Mouse (Mus musculus) A20 (cell line): ENCODE measurements around the gene 1700012B07Rik.

ENCODE experiments used
- DNase-seq: peaks from one replicate; pipeline ENCODE4 v3.0.0-alpha.2; 2011; ENCODE audit warnings: low read depth, low spot score

Gene 1700012B07Rik

GRCm38 (mm10) chr11:109754105-109754602 lies 73.7 kb downstream of the 1700012B07Rik start:
- no peak for DNase-seq

GRCm38 (mm10) chr11:109751636-109752603 lies 75.9 kb downstream of the 1700012B07Rik start:
- no peak for DNase-seq

GRCm38 (mm10) chr11:109745210-109745609 lies 82.6 kb downstream of the 1700012B07Rik start:
- no peak for DNase-seq

GRCm38 (mm10) chr11:109737967-109738366 lies 89.9 kb downstream of the 1700012B07Rik start:
- no peak for DNase-seq
